ENCODE assay signal across 10 mouse cellular contexts in genomic region chr5:110497556-110497955, GRCm38 (mm10). TPM values are rescaled to one million over a fixed set of nuclear protein-coding genes. Genes with fewer than 3 reads are reported as not detected.
DNase-seq lines count a peak whose midpoint lies in the region.
"Had no signal": no experiment of that assay in that cellular context is flagged by ENCODE, and none has a peak within 500 bp of the region (broad histone marks: within the 10 kb centered on the region; RNA-seq: fewer than 3 reads in every experiment).

No protein-coding gene starts in this region.

- intact Hi-C loops in heart, postnatal 10 days (cut with DNase I) = no loop called here

- peak; percentile 43 for DNase-seq in adrenal gland, adult 2 months
- no peak for DNase-seq in adrenal gland, postnatal 4 days (ENCODE audit: low spot score in 2 of 2)
- peak; percentile 29 for DNase-seq in layer of hippocampus, adult 9-11 months
- no peak for DNase-seq in layer of hippocampus, postnatal 36 days
- DNase-seq in cerebellum, adult 9-10 months = peak; percentile 38
- peak; percentile 41 to 46 for DNase-seq in heart, postnatal 10 days
- DNase-seq in embryo, embryonic 10.5 days (ENCODE audit: low spot score) = no peak
- DNase-seq in thymus, postnatal 4 days = no peak
- DNase-seq: liver, embryonic 13.5 days; spleen, adult 18-20 months had no signal

RNA-seq across cellular contexts. Expression of gene Galnt9, which starts 46.6 kb away (rescaled TPM):
- under 1 TPM in 1 of 2 experiments, not detected in 1; 0.14 TPM for total RNA-seq in adrenal gland, adult 2 months (2021)
- polyA plus RNA-seq in adrenal gland, adult 2 months (2012; rRNA removed) = 0.25 and 0.41 TPM in 2 replicates
- total RNA-seq in adrenal gland, postnatal 4 days (2021) = under 1 TPM; 0.76 to 0.85 TPM
- total RNA-seq in layer of hippocampus, postnatal 36 days (2021) = 100 to 1,000 TPM; 105 to 109 TPM
- total RNA-seq in heart, postnatal 10 days (2021) = not detected
- polyA plus RNA-seq: liver, embryonic 13.5 days had no signal

RNA-seq across cellular contexts. Expression of gene Fbrsl1, which starts 49.3 kb away (rescaled TPM):
- total RNA-seq in adrenal gland, adult 2 months (2021) = 10 to 100 TPM; 56.7 to 67.2 TPM
- polyA plus RNA-seq in adrenal gland, adult 2 months (2012; rRNA removed) = 267 and 295 TPM in 2 replicates
- total RNA-seq in adrenal gland, postnatal 4 days (2021) = 10 to 100 TPM; 97.9 to 99.9 TPM
- total RNA-seq in layer of hippocampus, postnatal 36 days (2021) = 10 to 100 TPM; 78.1 to 89.6 TPM
- 10 to 100 TPM; 51.1 to 55.1 TPM for total RNA-seq in heart, postnatal 10 days (2021)

Comparison
In these comparisons a context has a peak if more than half of its experiments do, and no peak if none do; other contexts are left out.
1. DNase-seq: peak in adrenal gland, adult 2 months (single experiment), layer of hippocampus, adult 9-11 months (single experiment), cerebellum, adult 9-10 months (single experiment) and heart, postnatal 10 days (2 of 2); none in adrenal gland, postnatal 4 days (0 of 2), layer of hippocampus, postnatal 36 days (0 of 2), embryo, embryonic 10.5 days (single experiment) and thymus, postnatal 4 days (single experiment).
2. RNA of gene Galnt9, which starts 46.6 kb away (total RNA-seq): 105 to 109 TPM in layer of hippocampus, postnatal 36 days; 0.76 to 0.85 TPM in adrenal gland, postnatal 4 days, 0.14 TPM in adrenal gland, adult 2 months and not detected in heart, postnatal 10 days; every median in the first group is over 10 times any median in the second.